Mouse (Mus musculus): Measurements from ENCODE around the gene Banf1. TPM values are rescaled to one million over a fixed set of nuclear protein-coding genes. Genes with fewer than 3 reads are reported as not detected.

The Banf1 gene
- polyA plus RNA-seq (2014; fragmentation: Nextera tagmentation; extraction: Ambion mirVana), result 440 and 442 TPM in 2 replicates

- peak within 1 kb of the TSS; percentile 81 for H3K9ac ChIP-seq (ENCODE audit: low read length)
- H3K27me3 ChIP-seq (ENCODE audit: control insufficient read depth, insufficient read depth, low read length), result no peaks in the 10 kb centered on the region
- H3K36me3 ChIP-seq (ENCODE audit: control insufficient read depth, insufficient read depth, low read length), result peaks cover 15% of the 10 kb centered on the region
- H3K9me3 ChIP-seq (ENCODE audit: control insufficient read depth, low read length), result no peaks in the 10 kb centered on the region
- H3K27ac ChIP-seq (ENCODE audit: low read depth, low read length), result peak within 1 kb of the TSS; percentile 90
- ATAC-seq (ENCODE audit: insufficient read depth, low FRiP score, low TSS enrichment) (no peak; the same call in 1 of the 2 replicates), DNase-seq (ENCODE audit: low spot score) (no peak)
- H3K4me3 ChIP-seq (ENCODE audit: low read depth, low read length), result peak within 1 kb of the TSS; percentile 90
- H3K4me1 ChIP-seq (ENCODE audit: control insufficient read depth, insufficient read depth, low read length), result peaks cover 11% of the 10 kb centered on the region
- H3K4me2 ChIP-seq (ENCODE audit: low read depth), result peak within 1 kb of the TSS; percentile 76
- under 1% methylated on average over 33 of the region's 33 CpGs for WGBS
Measured at GRCm38 (mm10) chr19:5367053-5367359, at the start of gene Banf1. TSS of gene Banf1 (minus strand) at chr19:5367168.

- H3K4me1 ChIP-seq (ENCODE audit: control insufficient read depth, insufficient read depth, low read length), result no peaks in the 10 kb centered on the region
- DNase-seq (ENCODE audit: low spot score) (no peak), ATAC-seq (ENCODE audit: insufficient read depth, low FRiP score, low TSS enrichment) (no peak)
- no peaks in the 10 kb centered on the region for H3K36me3 ChIP-seq (ENCODE audit: control insufficient read depth, insufficient read depth, low read length)
- H3K4me2 ChIP-seq (ENCODE audit: low read depth), result no peak overlapping the region
- H3K9ac ChIP-seq (ENCODE audit: low read length), result no peak overlapping the region
- H3K9me3 ChIP-seq (ENCODE audit: control insufficient read depth, low read length), result no peaks in the 10 kb centered on the region
- H3K27ac ChIP-seq (ENCODE audit: low read depth, low read length), result no peak overlapping the region
- no peak overlapping the region for H3K4me3 ChIP-seq (ENCODE audit: low read depth, low read length)
- H3K27me3 ChIP-seq (ENCODE audit: control insufficient read depth, insufficient read depth, low read length), result no peaks in the 10 kb centered on the region
- 69% methylated on average over 2 of the region's 2 CpGs for WGBS
Measured at GRCm38 (mm10) chr19:5414534-5414957, 47.6 kb upstream of the Banf1 start.

GRCm38 (mm10) chr19:5413840-5414239 lies 46.9 kb upstream of the Banf1 start:
- H3K9ac ChIP-seq (ENCODE audit: low read length), result no peak overlapping the region
- no peak overlapping the region for H3K27ac ChIP-seq (ENCODE audit: low read depth, low read length)
- no peak overlapping the region for H3K4me2 ChIP-seq (ENCODE audit: low read depth)
- DNase-seq (ENCODE audit: low spot score) (no peak), ATAC-seq (ENCODE audit: insufficient read depth, low FRiP score, low TSS enrichment) (no peak)
- H3K9me3 ChIP-seq (ENCODE audit: control insufficient read depth, low read length), result no peaks in the 10 kb centered on the region
- H3K27me3 ChIP-seq (ENCODE audit: control insufficient read depth, insufficient read depth, low read length), result no peaks in the 10 kb centered on the region
- no peaks in the 10 kb centered on the region for H3K4me1 ChIP-seq (ENCODE audit: control insufficient read depth, insufficient read depth, low read length)
- no peak overlapping the region for H3K4me3 ChIP-seq (ENCODE audit: low read depth, low read length)
- WGBS, result 77% methylated on average over 4 of the region's 4 CpGs
- no peaks in the 10 kb centered on the region for H3K36me3 ChIP-seq (ENCODE audit: control insufficient read depth, insufficient read depth, low read length)

- Histone ChIP-seq H3K4me1 (ENCODE audit: control insufficient read depth, insufficient read depth, low read length) (peaks cover 5% of the 10 kb centered on the region; the same call in 1 of the 2 replicates), H3K4me2 (ENCODE audit: low read depth) (no peak overlapping the region), H3K9me3 (ENCODE audit: control insufficient read depth, low read length) (no peaks in the 10 kb centered on the region), H3K4me3 (ENCODE audit: low read depth, low read length) (no peak overlapping the region), H3K27me3 (ENCODE audit: control insufficient read depth, insufficient read depth, low read length) (no peaks in the 10 kb centered on the region), H3K27ac (ENCODE audit: low read depth, low read length) (no peak overlapping the region), H3K9ac (ENCODE audit: low read length) (no peak overlapping the region), H3K36me3 (ENCODE audit: control insufficient read depth, insufficient read depth, low read length) (no peaks in the 10 kb centered on the region)
- DNase-seq (ENCODE audit: low spot score) (no peak), ATAC-seq (ENCODE audit: insufficient read depth, low FRiP score, low TSS enrichment) (no peak)
- 68% methylated on average over 5 of the region's 5 CpGs for WGBS
Measured at GRCm38 (mm10) chr19:5411961-5412360, 45.0 kb upstream of the Banf1 start.

GRCm38 (mm10) chr19:5410641-5411040 lies 43.7 kb upstream of the Banf1 start:
- H3K4me2 ChIP-seq (ENCODE audit: low read depth), result no peak overlapping the region
- WGBS, result 87% methylated on average over 5 of the region's 5 CpGs

GRCm38 (mm10) chr19:5409068-5409467 lies 42.1 kb upstream of the Banf1 start:
- no peaks in the 10 kb centered on the region for H3K27me3 ChIP-seq (ENCODE audit: control insufficient read depth, insufficient read depth, low read length)
- H3K4me3 ChIP-seq (ENCODE audit: low read depth, low read length), result no peak overlapping the region
- ATAC-seq (ENCODE audit: insufficient read depth, low FRiP score, low TSS enrichment) (no peak), DNase-seq (ENCODE audit: low spot score) (no peak)
- H3K4me2 ChIP-seq (ENCODE audit: low read depth), result no peak overlapping the region
- H3K4me1 ChIP-seq (ENCODE audit: control insufficient read depth, insufficient read depth, low read length), result peaks cover 5% of the 10 kb centered on the region; the same call in 1 of the 2 replicates
- WGBS, result 79% methylated on average over 5 of the region's 5 CpGs
- H3K36me3 ChIP-seq (ENCODE audit: control insufficient read depth, insufficient read depth, low read length), result no peaks in the 10 kb centered on the region
- no peak overlapping the region for H3K27ac ChIP-seq (ENCODE audit: low read depth, low read length)
- no peaks in the 10 kb centered on the region for H3K9me3 ChIP-seq (ENCODE audit: control insufficient read depth, low read length)
- H3K9ac ChIP-seq (ENCODE audit: low read length), result no peak overlapping the region; the same call in 1 of the 2 replicates

More at GRCm38 (mm10) chr19:5410641-5411040, 43.7 kb upstream of the Banf1 start:
- Histone ChIP-seq H3K4me1 (ENCODE audit: control insufficient read depth, insufficient read depth, low read length) (peaks cover 5% of the 10 kb centered on the region; the same call in 1 of the 2 replicates), H3K9ac (ENCODE audit: low read length) (no peak overlapping the region), H3K27me3 (ENCODE audit: control insufficient read depth, insufficient read depth, low read length) (no peaks in the 10 kb centered on the region), H3K27ac (ENCODE audit: low read depth, low read length) (no peak overlapping the region), H3K36me3 (ENCODE audit: control insufficient read depth, insufficient read depth, low read length) (no peaks in the 10 kb centered on the region), H3K9me3 (ENCODE audit: control insufficient read depth, low read length) (no peaks in the 10 kb centered on the region), H3K4me3 (ENCODE audit: low read depth, low read length) (no peak overlapping the region)
- DNase-seq (ENCODE audit: low spot score) (no peak), ATAC-seq (ENCODE audit: insufficient read depth, low FRiP score, low TSS enrichment) (no peak)

- Histone ChIP-seq H3K9me3 (ENCODE audit: control insufficient read depth, low read length) (no peaks in the 10 kb centered on the region), H3K9ac (ENCODE audit: low read length) (no peak overlapping the region; the same call in 1 of the 2 replicates), H3K27me3 (ENCODE audit: control insufficient read depth, insufficient read depth, low read length) (no peaks in the 10 kb centered on the region), H3K4me1 (ENCODE audit: control insufficient read depth, insufficient read depth, low read length) (peaks cover 5% of the 10 kb centered on the region; the same call in 1 of the 2 replicates), H3K27ac (ENCODE audit: low read depth, low read length) (no peak overlapping the region), H3K4me2 (ENCODE audit: low read depth) (0 out of 2 replicates have a peak overlapping the region, but pooled peaks have one; percentile 9), H3K36me3 (ENCODE audit: control insufficient read depth, insufficient read depth, low read length) (no peaks in the 10 kb centered on the region), H3K4me3 (ENCODE audit: low read depth, low read length) (no peak overlapping the region)
- DNase-seq (ENCODE audit: low spot score), result no peak
- 92% methylated on average over 13 of the region's 13 CpGs for WGBS
- ATAC-seq (ENCODE audit: insufficient read depth, low FRiP score, low TSS enrichment), result no peak
Measured at GRCm38 (mm10) chr19:5408057-5409001, 41.4 kb upstream of the Banf1 start.

GRCm38 (mm10) chr19:5407133-5407532 lies 40.2 kb upstream of the Banf1 start:
- Histone ChIP-seq H3K4me2 (ENCODE audit: low read depth) (peak overlapping the region; percentile 51), H3K4me3 (ENCODE audit: low read depth, low read length) (peak overlapping the region; percentile 37), H3K4me1 (ENCODE audit: control insufficient read depth, insufficient read depth, low read length) (peaks cover 5% of the 10 kb centered on the region; the same call in 1 of the 2 replicates), H3K9me3 (ENCODE audit: control insufficient read depth, low read length) (no peaks in the 10 kb centered on the region), H3K27me3 (ENCODE audit: control insufficient read depth, insufficient read depth, low read length) (no peaks in the 10 kb centered on the region), H3K36me3 (ENCODE audit: control insufficient read depth, insufficient read depth, low read length) (no peaks in the 10 kb centered on the region), H3K27ac (ENCODE audit: low read depth, low read length) (peak overlapping the region; percentile 37; the same call in 1 of the 2 replicates), H3K9ac (ENCODE audit: low read length) (peak overlapping the region; percentile 50)
- 18% methylated on average over 7 of the region's 7 CpGs for WGBS
- ATAC-seq (ENCODE audit: insufficient read depth, low FRiP score, low TSS enrichment) (no peak), DNase-seq (ENCODE audit: low spot score) (peak; percentile 71)

Measured in neural tube, embryonic 11.5 days (tissue).